Mouse (Mus musculus) embryonic fibroblast, embryonic 13.5 days (primary cell): ENCODE data around the gene Pigl. TPM values are rescaled to one million over a fixed set of nuclear protein-coding genes. Genes with fewer than 3 reads are reported as not detected.

Source experiments
- H3K27ac ChIP-seq: 2 replicates; pipeline ENCODE4 v1.5.1; 2012; ENCODE audit warnings: low read length, control low read depth, inconsistent platforms; ENCODE audit not compliant: insufficient read depth
- H3K4me1 ChIP-seq: 2 replicates; pipeline ENCODE4 v1.6.1; 2011; ENCODE audit warnings: low read length; ENCODE audit not compliant: control insufficient read depth, insufficient read depth
- H3K4me3 ChIP-seq: 2 replicates; pipeline ENCODE4 v1.5.1; 2011; ENCODE audit warnings: mild to moderate bottlenecking, control low read depth, low read length; ENCODE audit not compliant: insufficient read depth
- CTCF ChIP-seq: IDR thresholded peaks from 2 replicates; pipeline ENCODE4 v1.5.1; 2011; ENCODE audit warnings: mild to moderate bottlenecking, control low read depth, low read length, moderate library complexity, borderline replicate concordance; ENCODE audit not compliant: insufficient read depth
- POLR2A ChIP-seq: IDR thresholded peaks from 2 replicates; pipeline ENCODE4 v1.6.1; 2011; ENCODE audit warnings: low read depth, mild to moderate bottlenecking, control low read depth, low read length, moderate library complexity
- polyA plus RNA-seq: library from polyadenylated mRNA; stranded (reverse); fragments of >200 nt; gene quantifications from 2 replicates; pipeline ENCODE4 v1.2.4, GENCODE M21; 2011; ENCODE audit warnings: low read depth; ENCODE audit not compliant: missing spikeins, insufficient read length

Pigl gene
- polyA plus RNA-seq, 1 experiment: 6.7 TPM

DNA sequence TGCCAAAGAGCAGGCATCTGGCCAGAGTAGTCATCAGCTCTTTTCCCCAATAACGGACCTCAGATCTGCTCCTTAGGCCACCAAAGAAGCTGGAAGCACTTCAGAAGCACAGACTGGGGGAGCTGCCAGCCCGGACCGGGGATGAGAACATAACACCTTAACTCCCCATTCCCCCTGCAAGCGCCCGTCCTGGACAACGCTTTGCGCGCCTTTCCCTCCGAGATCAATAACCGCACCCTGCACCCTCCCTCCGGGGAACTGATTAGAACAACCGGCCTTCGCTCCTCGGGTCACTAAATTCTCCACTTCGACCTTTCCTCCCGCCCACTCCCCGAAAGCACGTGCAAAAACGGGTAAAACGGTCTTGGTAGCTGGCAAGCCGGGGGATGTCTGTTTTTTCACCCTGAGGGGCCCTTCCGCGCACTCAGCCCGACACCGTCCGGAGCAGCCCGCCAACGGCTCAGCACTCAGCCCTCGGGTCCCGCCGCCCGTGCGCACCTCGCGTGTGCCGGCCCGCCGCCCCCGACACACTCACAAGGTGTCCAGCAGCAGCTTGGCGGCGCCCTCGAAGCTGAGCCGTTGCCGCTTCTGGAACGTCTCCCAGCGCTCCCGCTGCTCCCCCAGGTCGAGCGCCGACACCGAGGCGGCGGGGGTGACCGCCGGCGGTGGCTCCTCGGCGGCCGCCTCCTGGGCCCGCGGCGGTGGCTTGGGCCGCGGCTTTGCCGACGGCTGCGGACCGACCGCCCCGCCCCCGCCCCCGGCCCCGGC is 80.2 kb downstream of the Pigl start:
- no peak overlapping the region for H3K27ac ChIP-seq
- H3K4me3 ChIP-seq: peak overlapping the region; percentile 55
- TF ChIP-seq CTCF (no peak), POLR2A (no peak)

DNA sequence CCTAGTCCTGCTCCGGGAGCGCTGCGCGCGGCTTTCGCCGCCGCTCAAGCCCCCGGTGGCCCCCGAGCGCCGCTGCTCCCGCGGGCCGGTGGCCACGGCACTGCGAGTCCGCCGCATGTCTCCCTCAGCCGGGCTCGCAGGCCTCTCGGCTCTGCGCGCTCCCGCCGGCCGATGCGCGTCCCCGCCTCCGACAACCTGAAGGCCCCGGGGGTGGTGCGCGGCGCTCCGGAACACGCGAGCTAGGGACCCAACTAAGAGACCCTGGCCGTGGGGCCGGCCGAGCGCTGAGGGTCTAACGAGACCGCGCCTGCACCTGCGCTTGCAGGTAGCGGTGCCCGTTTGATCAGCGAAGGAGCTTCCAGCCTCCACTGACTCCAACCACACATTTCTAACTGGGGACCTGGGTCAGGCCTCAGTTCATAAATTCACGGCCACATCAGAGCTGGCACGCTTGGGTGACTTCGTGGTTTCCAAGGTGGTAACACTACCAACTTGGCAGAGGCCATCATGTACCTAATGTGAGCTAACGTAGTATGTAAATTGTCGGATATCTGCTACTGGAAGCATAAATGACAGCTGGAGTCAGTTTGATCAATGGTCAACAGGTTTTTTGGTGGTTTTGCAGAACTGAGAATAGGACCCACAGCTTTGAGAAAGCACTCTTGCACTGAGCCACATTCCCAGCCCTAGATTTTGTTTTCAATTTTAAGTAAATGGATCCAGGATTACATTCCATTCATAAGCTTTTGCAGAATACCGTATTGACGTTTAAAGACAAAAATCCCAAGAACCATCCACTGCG is 81.0 kb downstream of the Pigl start, which contains the start of gene Cenpv:
Gene Cenpv (minus strand): TSS at position 173 of the 802 bp plus-strand sequence.
- no peak within 1 kb of the TSS for H3K27ac ChIP-seq
- peak within 1 kb of the TSS; percentile 55 for H3K4me3 ChIP-seq
- peaks cover 3% of the 10 kb centered on the region; the same call in 1 of the 2 replicates for H3K4me1 ChIP-seq
- TF ChIP-seq POLR2A (peak; percentile 19; the same call in 1 of the 2 replicates), CTCF (no peak)

More for the DNA sequence above, 80.2 kb downstream of the Pigl start:
- H3K4me1 ChIP-seq: peaks cover 3% of the 10 kb centered on the region; the same call in 1 of the 2 replicates

DNA sequence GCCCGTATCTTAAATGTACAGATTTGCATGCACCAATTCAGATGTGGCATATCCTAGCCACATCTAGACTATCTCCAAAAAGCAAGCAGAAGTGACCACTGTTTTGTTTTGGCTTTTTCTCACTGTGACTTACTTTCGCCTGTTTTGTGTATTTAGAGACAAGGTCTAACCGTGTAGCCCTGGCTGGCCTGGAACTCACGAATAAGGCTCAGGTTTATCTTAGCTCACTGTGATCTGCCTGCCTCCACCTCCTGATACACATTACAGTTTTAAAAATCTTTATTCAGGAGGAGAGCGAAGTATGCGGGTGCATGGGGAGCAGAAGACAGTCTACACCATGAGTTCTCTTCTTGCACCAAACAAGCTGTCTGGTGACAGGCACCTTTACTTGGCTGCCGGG is 81.9 kb downstream of the Pigl start:
- TF ChIP-seq POLR2A (no peak), CTCF (no peak)
- Histone ChIP-seq H3K4me1 (peaks cover 3% of the 10 kb centered on the region; the same call in 1 of the 2 replicates), H3K27ac (no peak overlapping the region), H3K4me3 (no peak overlapping the region)

GRCm38 (mm10) chr11:62540969-62541368 is 82.7 kb downstream of the Pigl start:
- H3K4me1 ChIP-seq: peaks cover 3% of the 10 kb centered on the region; the same call in 1 of the 2 replicates
- H3K4me3 ChIP-seq: no peak overlapping the region
- TF ChIP-seq CTCF (no peak), POLR2A (no peak)
- no peak overlapping the region for H3K27ac ChIP-seq

- H3K4me3 ChIP-seq: no peak overlapping the region
- no peak overlapping the region for H3K27ac ChIP-seq
- H3K4me1 ChIP-seq: peaks cover 3% of the 10 kb centered on the region; the same call in 1 of the 2 replicates
- TF ChIP-seq CTCF: no peak
- TF ChIP-seq POLR2A: no peak
These were observed 83.3 kb downstream of the Pigl start for GRCm38 (mm10) chr11:62541581-62541980.

- TF ChIP-seq CTCF (no peak), POLR2A (no peak)
- Histone ChIP-seq H3K4me3 (no peak overlapping the region), H3K4me1 (peaks cover 4% of the 10 kb centered on the region), H3K27ac (no peak overlapping the region)
These were observed 85.7 kb downstream of the Pigl start for GRCm38 (mm10) chr11:62543991-62544390.

DNA sequence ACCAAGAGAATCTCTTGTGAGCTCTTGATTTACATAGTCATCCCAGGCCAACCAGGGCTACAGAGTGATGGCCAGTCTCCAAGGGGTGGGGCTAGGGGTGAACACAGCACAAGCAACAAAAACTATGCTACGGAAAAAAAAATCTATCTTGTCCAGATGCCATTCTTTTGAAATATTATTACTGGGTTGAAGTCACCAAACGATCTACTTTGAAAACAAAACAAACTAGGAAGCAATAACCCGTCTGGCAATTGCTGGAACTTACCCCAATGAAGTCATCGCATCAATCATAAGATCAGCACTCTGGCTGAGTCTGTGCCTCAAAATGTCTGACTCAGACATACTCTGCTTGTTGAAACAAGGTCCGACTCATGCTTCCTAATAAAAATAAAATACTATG is 91.5 kb downstream of the Pigl start:
- H3K27ac ChIP-seq: peak overlapping the region; percentile 94

GRCm38 (mm10) chr11:62550227-62550685 is 92.0 kb downstream of the Pigl start:
- Histone ChIP-seq H3K27ac (peak overlapping the region; percentile 94), H3K4me1 (peaks cover 5% of the 10 kb centered on the region), H3K4me3 (peak overlapping the region; percentile 57)
- TF ChIP-seq POLR2A: peak; percentile 49; the same call in 1 of the 2 replicates
- no peak for TF ChIP-seq CTCF

More for the DNA sequence above, 91.5 kb downstream of the Pigl start:
- peak overlapping the region; percentile 57; the same call in 1 of the 2 replicates for H3K4me3 ChIP-seq
- TF ChIP-seq POLR2A (no peak), CTCF (no peak)
- peaks cover 3% of the 10 kb centered on the region for H3K4me1 ChIP-seq

DNA sequence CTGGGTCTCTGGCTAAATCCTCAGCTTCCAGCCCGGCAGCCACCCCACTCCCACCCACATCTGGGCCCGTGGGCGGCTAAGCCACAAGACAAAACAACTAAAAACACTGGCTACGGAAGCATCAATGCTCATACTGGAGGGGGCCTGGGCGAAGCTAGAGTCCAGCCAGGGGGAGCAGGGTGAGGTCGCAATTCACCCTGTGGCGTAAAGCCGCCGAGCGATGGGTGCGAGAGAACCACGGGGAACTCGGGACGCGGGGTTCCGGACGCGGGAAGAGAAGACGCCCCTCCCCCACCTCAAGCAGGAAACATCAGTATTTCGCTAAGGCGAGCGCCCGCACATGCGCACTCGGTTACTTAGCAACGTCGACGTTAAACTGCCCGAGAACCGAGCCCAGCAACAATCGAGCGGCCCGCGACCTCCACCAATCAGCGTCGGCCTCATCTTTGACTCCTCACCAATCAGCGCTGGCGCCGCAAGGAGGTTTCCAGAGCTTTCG is 92.5 kb downstream of the Pigl start, which contains the start of gene Ubb:
Gene Ubb (plus strand): TSS at position 445 of the 499 bp plus-strand sequence.
- peak; percentile 79 for TF ChIP-seq POLR2A
- TF ChIP-seq CTCF: no peak
- peak within 1 kb of the TSS; percentile 94 for H3K27ac ChIP-seq
- H3K4me1 ChIP-seq: peaks cover 5% of the 10 kb centered on the region
- H3K4me3 ChIP-seq: peak within 1 kb of the TSS; percentile 91
